Mouse (Mus musculus): Measurements from ENCODE around the gene Rpl10a. TPM values are rescaled to one million over a fixed set of nuclear protein-coding genes. Genes with fewer than 3 reads are reported as not detected.
A peak's percentile ranks its signal among the peaks of the same experiment; 100 is the strongest.

The Rpl10a gene
- polyA plus RNA-seq (2021) = 554 TPM

DNA sequence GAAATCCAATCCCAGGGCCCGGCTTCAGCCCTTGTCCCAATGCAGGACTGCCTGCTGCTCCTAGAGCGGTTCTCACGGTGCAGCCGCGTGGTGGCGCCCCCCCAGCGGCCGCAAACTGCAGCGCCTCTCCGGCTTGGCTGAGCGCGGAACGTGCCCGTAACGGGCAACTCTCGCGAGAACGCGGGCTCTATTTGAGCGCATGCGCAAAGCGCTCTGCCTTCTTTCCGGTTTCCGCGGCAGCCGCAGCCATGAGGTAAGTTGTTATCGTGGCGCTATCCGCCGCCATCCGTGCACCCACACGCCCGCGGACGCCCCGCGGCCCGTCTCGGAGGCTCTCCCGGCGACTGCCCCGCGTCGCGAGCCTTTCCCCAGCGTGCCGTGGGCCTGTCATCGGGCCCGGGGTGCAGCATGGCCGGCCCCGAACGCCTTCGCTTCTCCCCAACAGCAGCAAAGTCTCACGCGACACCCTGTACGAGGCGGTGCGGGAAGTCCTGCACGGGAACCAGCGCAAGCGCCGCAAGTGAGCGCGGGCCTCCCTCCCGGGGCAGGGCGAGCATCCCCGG is at the start of gene Rpl10a:
TSS of gene Rpl10a (plus strand) at position 106 of the 563 bp plus-strand sequence.
- peak; percentile 79 for DNase-seq (ENCODE audit: low read depth, low spot score)
- no peaks in the 10 kb centered on the region for H3K27me3 ChIP-seq
- no peak for TF ChIP-seq CTCF (IDR thresholded peaks at IDR 0.05)
- ATAC-seq = peak; percentile 55
- in situ Hi-C loops (cut with MboI; ENCODE audit: low pct_unique_long_range_greater_than_20kb) = no loop called here
- CTCF ChIA-PET = interaction anchor here (1.5 to 2.1 kb wide), 2 partner anchors 14 to 40 kb away, joined by 4 to 8 read pairs; no protein-coding TSS in a partner anchor
- POLR2A ChIA-PET = interaction anchor here (0.7 to 3.9 kb wide), 8 partner anchors 9 to 44 kb away, joined by 3 to 45 read pairs (median 4); partner anchors contain the start of gene Tead3

- DNase-seq (ENCODE audit: low read depth, low spot score) (no peak), ATAC-seq (no peak)
- in situ Hi-C loops (cut with MboI; ENCODE audit: low pct_unique_long_range_greater_than_20kb) = no loop called here
- ChIA-PET CTCF (interaction anchor here (1.6 to 1.7 kb wide), 2 partner anchors 20 to 47 kb away, joined by 4 to 5 read pairs; partner anchors contain the start of gene Ppard), POLR2A (interaction anchor here (0.6 kb wide), 1 partner anchor 58 kb away, joined by 7 read pairs; no protein-coding TSS in a partner anchor)
- no peak for TF ChIP-seq CTCF (IDR thresholded peaks at IDR 0.05)
- no peaks in the 10 kb centered on the region for H3K27me3 ChIP-seq
These were observed 49.0 kb upstream of the Rpl10a start for GRCm38 (mm10) chr17:28279236-28279635.

DNA sequence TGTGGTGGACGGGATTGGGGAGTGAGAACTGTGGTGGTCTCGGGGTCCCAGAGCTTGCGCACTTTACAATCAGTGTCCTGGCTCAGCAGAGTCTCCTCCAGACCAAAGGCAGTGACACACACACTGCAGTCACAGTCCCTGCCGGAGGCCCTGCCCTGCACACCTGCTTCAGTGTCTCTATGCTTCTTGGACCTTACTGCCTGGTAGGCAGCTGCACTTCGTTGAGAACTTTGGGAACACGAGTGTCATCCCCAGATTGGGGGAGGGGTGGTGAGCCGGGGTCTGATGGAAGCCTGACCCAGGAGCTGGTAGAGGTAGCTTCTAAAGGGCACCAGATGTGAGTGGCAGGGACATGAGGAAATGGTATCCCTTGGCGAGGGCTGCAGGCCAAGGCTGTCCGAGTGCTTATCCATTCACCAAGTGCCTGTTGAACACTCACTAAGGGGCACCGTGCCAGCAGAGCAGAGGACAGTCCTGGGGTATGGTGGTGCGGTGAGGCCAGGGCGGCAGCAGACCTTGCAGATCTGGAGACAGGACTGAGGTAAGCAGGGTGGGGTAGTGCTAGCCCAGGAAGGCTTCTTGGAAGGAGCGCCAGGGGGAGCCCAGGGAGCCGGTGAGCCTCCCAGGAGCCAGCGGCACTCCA is 48.4 kb upstream of the Rpl10a start:
- ATAC-seq = no peak
- TF ChIP-seq CTCF (IDR thresholded peaks at IDR 0.05) = no peak
- H3K27me3 ChIP-seq = no peaks in the 10 kb centered on the region
- in situ Hi-C loops (cut with MboI; ENCODE audit: low pct_unique_long_range_greater_than_20kb) = no loop called here
- ChIA-PET POLR2A (interaction anchor here (0.6 kb wide), 1 partner anchor 57 kb away, joined by 7 read pairs; no protein-coding TSS in a partner anchor), CTCF (interaction anchor here (1.7 to 2.0 kb wide), 2 partner anchors 11 to 21 kb away, joined by 4 to 5 read pairs; no protein-coding TSS in a partner anchor)
- DNase-seq (ENCODE audit: low read depth, low spot score) = no peak

- POLR2A ChIA-PET = no interaction called here
- TF ChIP-seq CTCF (IDR thresholded peaks at IDR 0.05) = no peak
- ATAC-seq = no peak
- in situ Hi-C loops (cut with MboI; ENCODE audit: low pct_unique_long_range_greater_than_20kb) = no loop called here
- no peaks in the 10 kb centered on the region for H3K27me3 ChIP-seq
- no peak for DNase-seq (ENCODE audit: low read depth, low spot score)
- CTCF ChIA-PET = interaction anchor here (1.4 to 2.0 kb wide), 2 partner anchors 11 to 54 kb away, joined by 5 read pairs; no protein-coding TSS in a partner anchor
These were observed 47.9 kb upstream of the Rpl10a start for GRCm38 (mm10) chr17:28280423-28280800.

DNA sequence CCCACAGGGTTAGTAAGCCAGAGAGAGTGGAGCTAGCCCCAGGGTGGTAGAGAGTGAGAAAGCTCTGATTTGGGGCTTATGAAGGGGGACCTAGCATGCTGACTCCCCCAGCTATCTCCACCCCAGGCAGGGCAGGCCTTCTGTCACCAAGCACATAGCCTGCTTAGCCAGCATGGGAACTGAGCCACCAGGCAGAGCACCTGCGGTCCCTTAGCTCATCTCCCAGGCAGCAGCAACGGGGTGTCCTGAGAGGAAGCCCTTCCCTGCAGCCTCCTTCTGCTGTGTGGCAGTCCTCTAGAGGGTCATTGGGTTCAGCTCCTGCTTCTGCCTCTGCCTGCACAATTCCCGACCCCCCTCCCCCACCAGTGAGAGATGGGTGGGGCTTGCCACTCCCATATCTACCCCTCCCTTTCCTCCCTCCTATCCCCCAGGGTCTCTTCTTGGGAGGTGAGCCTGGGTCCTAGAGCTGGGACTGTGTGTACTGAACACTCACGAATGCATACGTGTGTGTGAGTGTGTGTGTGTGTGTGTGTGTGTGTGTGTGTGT is 47.4 kb upstream of the Rpl10a start:
- ChIA-PET CTCF (interaction anchor here (1.2 to 2.0 kb wide), 3 partner anchors 12 to 56 kb away, joined by 3 to 5 read pairs (median 5); no protein-coding TSS in a partner anchor), POLR2A (no interaction called here)
- TF ChIP-seq CTCF (IDR thresholded peaks at IDR 0.05) = no peak
- in situ Hi-C loops (cut with MboI; ENCODE audit: low pct_unique_long_range_greater_than_20kb) = no loop called here
- DNase-seq (ENCODE audit: low read depth, low spot score) (no peak), ATAC-seq (no peak)
- no peaks in the 10 kb centered on the region for H3K27me3 ChIP-seq

GRCm38 (mm10) chr17:28281866-28282441 is 46.3 kb upstream of the Rpl10a start:
- POLR2A ChIA-PET = no interaction called here
- no peak for TF ChIP-seq CTCF (IDR thresholded peaks at IDR 0.05)
- H3K27me3 ChIP-seq = no peaks in the 10 kb centered on the region
- DNase-seq (ENCODE audit: low read depth, low spot score) (no peak), ATAC-seq (no peak)
- CTCF ChIA-PET = interaction anchor here (1.2 to 2.0 kb wide), 3 partner anchors 13 to 57 kb away, joined by 3 to 5 read pairs (median 5); no protein-coding TSS in a partner anchor
- in situ Hi-C loops (cut with MboI; ENCODE audit: low pct_unique_long_range_greater_than_20kb) = no loop called here

DNA sequence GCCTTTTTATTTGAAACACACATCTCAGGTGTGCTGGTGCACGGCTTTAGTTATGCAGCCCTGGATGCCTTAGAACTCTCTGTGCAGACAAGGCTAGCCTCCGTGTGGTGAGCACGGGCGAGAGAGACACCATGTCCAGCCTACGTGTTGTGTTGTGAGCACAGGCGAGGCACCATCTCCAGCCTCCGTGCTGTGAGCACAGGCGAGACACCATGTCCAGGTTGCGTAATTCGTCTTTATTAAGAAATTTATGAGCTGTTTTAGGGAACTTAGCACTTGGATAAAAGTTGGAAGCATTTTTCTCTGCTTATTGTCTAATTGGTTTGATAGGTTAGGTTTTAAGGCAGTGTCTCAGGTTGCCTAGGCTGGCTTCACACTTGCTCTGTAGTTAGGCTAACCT is 45.1 kb upstream of the Rpl10a start:
- no peak for TF ChIP-seq CTCF (IDR thresholded peaks at IDR 0.05)
- no peaks in the 10 kb centered on the region for H3K27me3 ChIP-seq
- DNase-seq (ENCODE audit: low read depth, low spot score) = no peak
- no peak for ATAC-seq
- POLR2A ChIA-PET = no interaction called here
- CTCF ChIA-PET = no interaction called here
- in situ Hi-C loops (cut with MboI; ENCODE audit: low pct_unique_long_range_greater_than_20kb) = no loop called here

GRCm38 (mm10) chr17:28286133-28286532 is 42.1 kb upstream of the Rpl10a start:
- DNase-seq (ENCODE audit: low read depth, low spot score) = no peak
- no peaks in the 10 kb centered on the region for H3K27me3 ChIP-seq
- ChIA-PET POLR2A (no interaction called here), CTCF (interaction anchor here (1.0 kb wide), 1 partner anchor 60 kb away, joined by 5 read pairs; no protein-coding TSS in a partner anchor)
- no peak for TF ChIP-seq CTCF (IDR thresholded peaks at IDR 0.05)
- ATAC-seq = no peak
- in situ Hi-C loops (cut with MboI; ENCODE audit: low pct_unique_long_range_greater_than_20kb) = no loop called here

- TF ChIP-seq CTCF (IDR thresholded peaks at IDR 0.05) = no peak
- CTCF ChIA-PET = interaction anchor here (1.0 kb wide), 1 partner anchor 61 kb away, joined by 5 read pairs; no protein-coding TSS in a partner anchor
- POLR2A ChIA-PET = interaction anchor here (0.6 kb wide), 1 partner anchor 336 kb away, joined by 4 read pairs; no protein-coding TSS in a partner anchor
- in situ Hi-C loops (cut with MboI; ENCODE audit: low pct_unique_long_range_greater_than_20kb) = no loop called here
- DNase-seq (ENCODE audit: low read depth, low spot score) (no peak), ATAC-seq (no peak)
- no peaks in the 10 kb centered on the region for H3K27me3 ChIP-seq
These were observed 41.3 kb upstream of the Rpl10a start for GRCm38 (mm10) chr17:28286964-28287363.

- no peak for TF ChIP-seq CTCF (IDR thresholded peaks at IDR 0.05)
- ATAC-seq = no peak
- CTCF ChIA-PET = no interaction called here
- in situ Hi-C loops (cut with MboI; ENCODE audit: low pct_unique_long_range_greater_than_20kb) = no loop called here
- POLR2A ChIA-PET = no interaction called here
- DNase-seq (ENCODE audit: low read depth, low spot score) = no peak
- H3K27me3 ChIP-seq = no peaks in the 10 kb centered on the region
These were observed 40.7 kb upstream of the Rpl10a start for GRCm38 (mm10) chr17:28287578-28287977.

Data from Patski (cell line).